Mouse (Mus musculus) forelimb bud, embryonic 11.5 days (tissue): Measurements from ENCODE around the gene H2-T3.
"Not testable (repeated sequence)": the region's sequence is repeated elsewhere in the genome, so short reads cannot be mapped to it uniquely, and the experiment has no call there.

Experiments used
- DNase-seq: peaks from one replicate; pipeline ENCODE4 v3.0.0-alpha.2; 2012; ENCODE audit warnings: low read depth, low spot score

The H2-T3 gene

DNA sequence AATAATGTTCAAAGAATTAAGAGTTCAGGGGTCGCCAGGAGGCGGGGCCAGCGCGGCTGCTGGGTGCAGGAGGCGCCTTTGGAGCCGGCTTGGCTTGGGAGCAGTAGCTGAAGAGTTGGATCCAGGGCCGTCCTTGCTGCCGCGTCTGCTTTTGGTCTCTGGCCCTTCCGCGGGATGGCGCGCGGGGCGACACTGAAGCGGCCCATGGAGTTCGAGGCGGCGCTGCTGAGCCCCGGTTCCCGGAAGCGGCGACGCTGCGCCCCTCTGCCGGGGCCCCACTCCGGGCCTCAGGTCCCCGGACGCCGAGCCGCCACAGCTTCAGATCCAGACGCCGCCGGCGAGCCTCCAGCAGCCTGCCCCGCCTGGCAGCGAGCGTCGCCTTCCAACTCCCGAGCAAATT, 11.1 kb downstream of the H2-T3 start:
- not testable (repeated sequence) for DNase-seq

DNA sequence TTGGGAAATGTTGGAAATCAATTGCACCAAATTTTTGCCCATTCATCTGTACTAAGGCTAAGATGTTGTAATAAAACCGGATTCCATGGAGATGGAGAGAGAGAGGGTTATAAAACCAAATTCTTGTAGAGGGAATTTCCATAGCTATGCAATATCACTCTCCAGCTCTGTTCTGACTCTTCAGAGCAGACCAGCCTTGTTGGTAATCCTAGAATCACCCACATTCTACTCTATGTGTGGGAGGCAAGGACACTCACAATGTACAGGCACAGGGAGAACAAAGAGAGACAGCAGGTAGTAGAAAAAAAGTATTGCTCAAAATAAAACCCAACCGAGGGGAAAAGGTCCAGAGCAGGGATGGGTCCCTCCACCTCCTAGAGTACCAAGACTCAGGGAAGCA, 14.0 kb downstream of the H2-T3 start:
- DNase-seq = not testable (repeated sequence)

DNA sequence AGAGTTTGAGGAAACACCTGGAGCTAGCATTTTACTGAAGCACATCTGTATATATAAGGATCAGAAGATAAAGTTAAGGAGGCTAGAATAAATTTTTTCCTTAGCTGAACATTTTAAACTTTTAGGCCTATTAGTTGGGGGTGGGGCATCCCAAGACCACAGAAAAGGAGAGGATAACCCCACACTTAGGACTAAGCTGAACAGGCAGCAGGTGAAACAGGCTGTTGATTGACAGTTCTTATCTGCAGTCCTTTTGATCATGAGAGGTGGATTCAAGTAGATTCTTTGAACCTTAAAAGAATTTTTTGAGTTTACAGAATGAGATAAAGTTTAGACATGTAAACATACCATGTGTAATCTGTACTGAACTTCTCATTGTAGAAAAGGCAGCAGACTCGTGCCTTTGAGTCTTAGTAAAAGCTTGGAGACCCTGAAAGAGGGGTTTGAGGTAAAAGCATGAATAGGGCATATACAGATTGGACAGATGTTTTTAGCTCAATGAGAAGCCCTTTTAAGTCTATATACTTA, 19.7 kb downstream of the H2-T3 start:
- DNase-seq = no peak

DNA sequence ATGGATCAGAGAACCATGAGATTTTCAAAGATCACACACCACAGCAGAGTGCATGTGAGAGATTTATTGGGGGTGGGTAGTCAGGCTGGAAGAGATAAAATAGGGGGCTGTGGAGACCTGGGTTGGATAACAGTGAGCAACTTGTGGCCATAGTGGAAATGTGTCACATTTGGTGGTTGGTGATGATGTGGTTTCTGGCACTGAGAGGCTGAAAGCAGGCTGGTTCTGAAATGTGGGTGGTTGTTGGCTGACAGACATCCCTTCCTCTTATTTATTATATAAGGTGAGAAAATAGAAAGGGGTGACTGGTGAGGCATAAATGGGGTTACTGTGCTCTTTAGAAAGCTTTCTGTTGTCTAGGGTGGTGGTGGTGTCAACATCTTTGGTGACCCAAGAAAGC, 20.3 kb downstream of the H2-T3 start:
- DNase-seq = no peak

DNA sequence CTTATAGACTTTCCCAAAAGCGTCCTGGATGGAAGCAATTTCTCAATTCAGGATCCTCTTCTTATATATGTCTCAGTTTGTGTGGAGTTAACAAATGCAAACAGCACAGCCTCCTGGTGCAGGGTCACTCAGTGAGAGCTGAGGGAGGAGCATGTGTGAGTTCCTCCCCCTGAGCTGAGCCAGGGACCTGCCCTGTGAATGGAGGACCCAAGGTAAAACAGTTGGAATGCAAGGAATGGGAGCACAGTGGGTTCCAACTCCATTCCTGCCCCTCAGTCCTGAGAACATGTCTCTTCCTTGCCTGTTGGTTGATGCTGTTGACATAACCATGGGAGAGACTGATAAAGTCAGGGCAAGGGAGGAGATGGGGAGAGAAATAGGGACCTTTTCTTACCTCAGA, 21.0 kb downstream of the H2-T3 start:
- not testable (repeated sequence) for DNase-seq

DNA sequence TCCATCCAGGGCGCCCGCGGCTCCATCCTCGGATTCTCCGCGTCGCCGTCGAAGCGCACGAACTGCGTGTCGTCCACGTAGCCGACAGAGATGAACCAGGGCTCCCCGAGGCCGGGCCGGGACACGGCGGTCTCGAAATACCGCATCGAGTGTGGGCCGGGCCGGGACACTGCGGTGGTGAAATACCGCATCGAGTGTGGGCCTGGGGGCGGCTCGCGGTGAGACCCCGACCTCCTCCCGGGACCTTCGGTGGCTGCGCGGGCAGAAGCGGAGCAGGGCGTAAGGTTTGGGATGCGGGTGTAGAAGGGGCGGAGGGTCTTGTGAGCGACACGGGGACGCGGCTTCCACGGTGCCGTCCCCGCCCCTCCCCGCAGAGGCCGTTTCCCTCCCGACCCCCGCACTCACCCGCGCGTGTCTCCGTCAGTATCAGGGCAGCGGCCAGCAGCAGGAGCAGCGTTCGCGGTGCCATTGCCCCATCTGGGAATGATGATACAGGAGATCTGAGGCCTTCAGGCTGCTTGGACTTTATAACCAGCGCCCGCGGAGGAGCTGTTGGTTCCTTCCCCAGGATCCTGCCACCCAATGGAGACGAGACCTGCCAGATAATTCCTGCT, 21.9 kb downstream of the H2-T3 start, which contains the start of gene Gm8909:
Gene Gm8909, minus strand, starts transcription at position 499 of the 614 bp plus-strand sequence.
- DNase-seq = no peak

DNA sequence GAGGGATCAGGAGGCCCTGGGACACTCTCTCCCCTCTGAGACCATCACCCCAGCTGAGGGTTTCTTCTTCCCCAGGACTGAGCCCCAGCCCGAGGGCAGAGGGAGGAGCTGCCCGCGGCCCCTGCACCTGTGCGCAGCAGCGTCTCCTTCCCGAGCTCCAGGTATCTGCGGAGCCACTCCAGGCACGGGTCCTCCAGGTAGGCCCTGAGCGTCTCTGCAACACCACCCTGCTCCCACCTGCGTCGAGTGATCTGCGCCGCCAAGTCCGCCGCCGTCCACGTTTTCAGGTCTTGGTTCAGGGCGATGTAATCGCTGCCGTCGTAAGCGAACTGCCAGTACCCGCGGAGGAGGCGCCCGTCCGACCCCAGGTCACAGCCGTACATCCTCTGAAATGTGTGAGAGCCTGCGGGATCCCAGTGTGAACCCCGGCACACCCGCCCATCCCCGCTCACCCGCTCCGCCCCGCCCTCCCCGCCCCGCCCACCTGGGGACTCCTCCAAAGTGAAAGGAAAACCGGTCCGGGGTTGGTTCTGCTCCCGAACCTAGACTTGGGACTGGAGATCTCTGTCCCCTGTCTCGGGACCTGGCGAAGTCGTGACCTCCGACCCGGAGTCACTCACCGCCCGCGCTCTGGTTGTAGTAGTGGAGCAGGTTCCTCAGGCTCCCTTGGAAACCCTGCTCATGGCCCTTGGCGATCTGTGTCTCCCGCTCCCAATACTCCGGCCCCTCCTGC, 22.6 kb downstream of the H2-T3 start:
- no peak for DNase-seq

DNA sequence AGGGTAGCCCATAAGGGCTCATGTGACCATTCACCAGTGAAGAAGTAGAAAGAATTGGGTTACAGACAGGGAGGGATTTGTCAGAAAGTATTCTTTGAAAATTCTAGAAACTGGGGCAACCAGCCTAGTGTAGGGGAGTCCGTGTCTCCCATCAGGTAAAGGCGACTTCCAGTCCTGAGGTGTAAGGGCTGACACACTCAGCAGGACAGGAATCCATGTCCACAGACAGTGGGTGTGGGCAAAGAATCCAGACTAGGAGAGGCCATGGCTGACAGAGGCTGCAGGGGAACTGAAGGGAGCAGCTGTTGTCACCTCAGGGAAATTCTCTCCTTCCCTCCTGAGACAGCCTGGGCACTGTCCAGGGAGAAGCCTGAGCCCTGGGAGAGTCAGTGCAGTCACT, 23.2 kb downstream of the H2-T3 start:
- DNase-seq = not testable (repeated sequence)

DNA sequence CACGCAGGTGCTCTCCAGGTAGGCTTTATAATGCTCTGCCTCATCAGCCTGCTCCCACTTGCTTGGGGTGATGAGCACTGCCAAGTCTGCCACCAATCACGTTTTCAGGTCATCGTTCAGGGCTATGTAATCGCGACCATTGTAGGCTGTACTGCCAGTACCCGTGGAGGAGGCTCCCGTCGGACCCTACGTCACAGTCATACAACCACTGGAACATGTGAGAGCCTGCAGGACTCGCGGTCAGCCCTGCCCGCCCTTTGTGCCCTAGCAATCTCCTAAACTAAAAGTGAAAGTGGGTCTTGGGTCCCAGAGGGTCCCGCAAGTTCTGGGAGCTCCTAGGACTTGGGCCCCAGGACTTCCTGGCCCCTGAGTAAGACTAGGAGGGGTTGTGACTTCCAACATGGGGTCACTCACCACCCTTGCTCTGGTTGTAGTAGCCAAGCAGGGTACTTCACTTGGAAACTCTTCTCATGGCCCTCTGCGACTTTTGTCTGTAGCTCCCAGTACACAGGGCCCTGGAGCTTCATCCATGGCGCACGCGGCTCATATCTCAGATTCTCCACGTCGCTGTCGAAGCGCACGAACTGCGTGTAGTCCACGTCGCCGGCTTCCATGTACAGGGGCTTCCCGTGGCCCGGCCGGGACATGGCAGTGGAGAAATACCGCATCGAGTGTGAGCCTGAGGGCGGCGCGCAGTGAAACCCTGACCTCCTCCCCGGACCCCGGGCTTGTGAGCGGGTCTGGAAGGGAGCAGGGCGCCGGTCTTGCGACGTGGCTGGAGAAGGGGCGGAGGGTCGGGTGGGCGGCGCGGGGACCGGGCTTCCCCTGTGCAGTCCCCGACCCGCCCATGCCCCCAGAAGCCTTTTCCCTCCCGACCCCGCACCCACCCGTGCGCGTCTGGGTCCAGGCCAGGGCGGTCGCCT, 28.7 kb downstream of the H2-T3 start:
- DNase-seq = no peak

DNA sequence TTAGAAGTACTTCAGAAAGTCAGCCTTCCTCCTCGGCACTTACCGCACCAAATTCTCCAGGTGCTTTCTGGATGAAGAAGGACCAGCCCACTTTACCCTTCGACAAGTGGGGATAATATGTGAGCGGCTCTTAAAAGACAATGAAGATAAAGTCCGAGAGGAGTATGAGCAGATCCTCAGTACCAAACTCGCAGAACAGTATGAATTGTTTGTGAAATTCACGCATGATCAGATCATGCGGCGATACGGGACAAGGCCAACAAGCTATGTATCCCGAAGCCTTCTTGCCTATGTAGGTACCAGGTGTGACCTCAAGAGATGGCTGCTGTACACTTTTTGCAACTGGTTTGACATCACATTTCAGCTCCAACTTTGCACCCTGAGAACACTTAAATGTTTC, 31.8 kb downstream of the H2-T3 start:
- DNase-seq = not testable (repeated sequence)

DNA sequence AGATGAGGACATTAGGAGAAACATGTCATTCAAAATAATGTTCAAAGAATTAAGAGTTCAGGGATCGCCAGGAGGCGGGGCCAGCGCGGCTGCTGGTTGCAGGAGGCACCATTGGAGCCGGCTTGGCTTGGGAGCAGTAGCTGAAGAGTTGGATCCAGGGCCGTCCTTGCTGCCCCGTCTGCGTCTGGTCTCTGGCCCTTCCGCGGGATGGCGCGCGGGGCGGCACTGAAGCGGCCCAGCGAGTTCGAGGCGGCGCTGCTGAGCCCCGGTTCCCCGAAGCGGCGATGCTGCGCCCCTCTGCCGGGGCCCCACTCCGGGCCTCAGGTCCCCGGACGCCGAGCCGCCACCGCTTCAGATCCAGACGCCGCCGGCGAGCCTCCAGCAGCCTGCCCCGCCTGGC, 32.3 kb downstream of the H2-T3 start:
- DNase-seq = not testable (repeated sequence)

DNA sequence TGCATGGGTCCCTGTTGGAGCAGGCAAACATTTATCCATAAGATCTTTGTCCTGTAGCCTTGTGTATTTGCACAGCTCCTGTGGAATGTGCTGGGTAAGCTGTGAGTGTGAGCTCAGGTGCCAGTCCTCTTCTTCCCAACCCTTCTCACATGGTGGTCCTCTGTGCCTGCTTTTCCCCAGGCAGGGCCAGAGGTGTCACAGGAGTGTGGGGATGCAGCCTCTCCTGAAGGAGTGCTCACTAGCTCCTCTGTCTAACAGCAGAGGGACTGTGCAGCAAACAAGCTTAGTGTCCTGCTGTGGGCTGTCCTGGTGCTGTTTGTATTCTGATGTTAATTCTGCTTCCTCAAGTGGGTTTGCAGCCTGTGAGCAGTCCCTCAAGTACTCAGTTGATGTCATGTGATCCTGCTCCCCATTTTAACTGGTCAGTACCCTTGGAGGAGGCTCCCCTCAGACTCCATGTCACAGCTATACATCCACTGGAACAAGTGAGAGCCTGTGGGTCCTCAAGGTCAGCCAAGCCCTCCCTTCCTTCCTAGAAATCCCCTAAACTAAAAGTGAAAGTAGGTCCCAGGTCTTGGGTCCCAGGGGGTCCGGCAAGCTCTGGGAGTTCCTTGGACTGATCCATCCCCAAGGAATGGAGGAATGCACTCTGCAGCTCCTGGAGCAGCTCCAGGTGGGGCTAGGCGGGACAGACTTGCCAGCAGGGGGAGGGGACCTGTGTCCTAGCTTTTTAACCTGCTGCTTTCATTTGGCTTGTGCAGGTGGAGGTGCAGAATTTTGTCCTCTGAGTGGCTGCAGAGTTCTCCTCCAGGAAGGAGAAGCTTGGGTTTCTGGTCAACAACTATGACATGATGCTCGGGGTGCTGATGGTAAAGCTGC, 35.6 kb downstream of the H2-T3 start:
- no peak for DNase-seq

DNA sequence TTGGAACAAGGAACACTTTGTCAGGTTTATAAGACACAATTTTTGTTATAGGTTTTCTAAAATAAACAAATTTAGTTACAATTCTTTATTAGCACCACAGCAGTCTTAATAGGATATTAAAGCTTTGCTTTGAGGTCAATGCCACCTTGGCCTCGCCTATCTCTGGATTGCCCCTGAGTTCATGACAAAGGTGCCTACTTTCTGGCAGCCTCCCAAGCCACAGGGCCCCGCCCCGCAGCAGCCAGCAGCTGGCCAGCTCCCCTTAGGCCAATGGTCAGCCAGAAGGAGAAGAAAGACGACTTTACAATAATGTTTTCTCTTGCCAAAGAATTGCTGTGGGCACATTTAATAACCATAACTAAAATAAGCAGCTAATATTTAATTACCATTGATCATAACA, 38.9 kb downstream of the H2-T3 start:
- DNase-seq = not testable (repeated sequence)

DNA sequence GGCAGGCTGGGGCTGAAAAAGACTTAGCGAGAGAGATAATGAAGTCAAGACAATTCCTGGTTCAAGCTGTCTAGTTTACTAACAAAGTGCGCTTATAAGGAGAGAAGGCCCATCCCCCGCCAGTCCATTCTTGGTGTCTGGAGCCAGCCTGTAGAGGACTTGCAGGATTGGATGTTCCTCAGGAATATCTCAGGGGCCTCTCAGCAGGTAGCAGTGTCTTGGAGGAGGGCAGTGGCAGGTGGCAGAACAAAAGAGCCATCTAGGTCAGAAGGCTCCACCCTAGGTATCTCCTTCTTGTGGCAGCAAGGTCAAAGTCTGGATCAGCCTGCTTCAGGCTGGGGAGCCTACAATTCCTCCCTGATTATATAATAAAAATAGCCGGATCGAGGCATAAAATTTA, 41.6 kb downstream of the H2-T3 start:
- not testable (repeated sequence) for DNase-seq

DNA sequence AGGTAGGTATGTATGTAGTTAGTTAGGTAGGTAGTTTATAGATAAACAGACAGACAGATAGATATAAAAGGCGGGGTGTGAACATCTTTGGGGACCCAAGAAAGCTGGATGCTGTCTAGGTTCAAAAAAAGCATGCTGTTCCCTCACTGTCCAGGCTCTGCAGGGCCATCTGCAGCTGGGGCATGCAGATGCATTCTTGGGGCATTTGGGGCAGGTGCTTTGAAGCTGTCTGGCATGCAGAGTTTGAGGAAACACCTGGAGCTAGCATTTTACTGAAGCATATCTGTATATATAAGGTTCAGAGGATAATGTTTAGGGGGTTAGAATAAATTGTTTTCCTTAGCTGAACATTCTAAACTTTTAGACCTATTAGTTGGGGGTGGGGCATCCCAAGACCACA, 43.1 kb downstream of the H2-T3 start:
- not testable (repeated sequence) for DNase-seq

DNA sequence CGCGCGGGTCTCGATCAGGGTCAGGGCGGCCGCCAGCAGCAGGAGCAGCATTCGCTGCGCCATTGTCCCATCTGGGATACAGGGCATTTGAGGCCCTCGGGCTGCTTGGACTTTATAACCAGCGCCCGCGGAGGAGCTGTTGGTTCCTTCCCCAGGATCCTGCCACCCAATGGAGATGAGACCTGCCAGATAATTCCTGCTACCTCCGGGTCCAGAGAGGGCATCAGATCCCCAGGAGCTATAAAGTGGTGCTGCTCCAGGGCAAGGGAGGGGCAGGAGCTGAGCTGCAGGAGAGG, 44.3 kb downstream of the H2-T3 start:
- not testable (repeated sequence) for DNase-seq

DNA sequence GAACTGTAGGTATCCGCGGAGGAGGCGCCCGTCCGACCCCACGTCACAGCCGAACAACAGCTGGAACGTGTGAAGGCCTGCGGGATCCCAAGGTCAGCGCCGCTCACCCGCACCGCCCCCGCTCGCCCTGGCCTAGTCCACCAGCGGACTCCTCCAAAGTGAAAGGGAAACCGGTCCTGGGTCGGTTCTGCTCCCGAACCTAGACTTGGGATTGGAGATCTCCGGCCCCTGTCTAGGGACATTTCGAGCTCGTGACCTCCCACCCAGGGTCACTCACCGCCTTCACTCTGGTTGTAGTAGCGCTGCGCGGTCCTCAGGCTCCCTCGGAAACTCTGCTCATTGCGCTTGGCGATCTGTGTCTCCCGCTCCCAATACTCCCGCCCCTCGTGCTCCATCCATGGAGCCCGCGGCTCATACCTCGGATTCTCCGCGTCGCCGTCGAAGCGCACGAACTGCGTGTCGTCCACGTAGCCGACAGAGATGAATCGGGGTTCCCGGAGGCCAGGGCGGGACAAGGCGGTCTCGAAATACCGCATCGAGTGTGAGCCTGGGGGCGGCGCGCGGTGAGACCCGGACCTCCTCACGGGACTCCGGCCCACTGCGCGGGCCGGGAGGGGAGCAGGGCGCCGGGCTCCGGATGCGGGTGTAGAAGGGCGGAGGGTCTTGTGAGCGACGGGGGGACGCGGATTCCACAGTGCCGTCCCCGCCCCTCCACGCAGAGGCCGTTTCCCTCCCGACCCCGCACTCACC, 44.8 kb downstream of the H2-T3 start:
- no peak for DNase-seq

DNA sequence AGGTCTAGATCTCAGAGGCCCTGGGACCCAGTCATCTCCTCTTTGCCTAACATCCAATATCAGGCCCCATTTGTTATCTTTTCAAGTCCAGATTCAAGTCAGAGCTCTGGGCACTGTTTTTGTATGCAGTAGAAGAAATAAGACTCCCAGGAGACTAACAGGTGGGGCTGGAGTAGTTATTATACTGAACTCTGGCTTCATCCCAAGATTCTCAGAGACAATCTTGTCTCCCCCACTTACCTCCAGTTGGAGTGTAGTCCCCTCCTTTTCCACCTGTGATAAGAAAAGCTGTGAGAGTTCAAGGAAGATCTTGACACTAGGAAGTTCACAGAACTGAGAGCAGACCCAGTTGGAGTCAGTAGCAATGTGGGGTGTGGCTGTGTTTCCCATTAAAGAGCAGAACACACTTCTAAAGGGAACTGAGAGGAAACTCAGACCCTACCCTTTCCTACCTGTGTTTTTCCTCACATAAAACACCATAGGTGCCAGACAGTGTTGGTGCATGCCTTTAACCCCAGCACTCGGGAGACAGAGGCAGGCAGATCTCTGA, 53.7 kb downstream of the H2-T3 start:
- DNase-seq = not testable (repeated sequence)
